Comparison of ENCODE assay signal across 29 mouse cellular contexts in genomic region chr9:74851601-74852000, GRCm38 (mm10). TPM values are rescaled to one million over a fixed set of nuclear protein-coding genes. Genes with fewer than 3 reads are reported as not detected.
DNase-seq lines count a peak whose midpoint lies in the region; ATAC-seq lines count a peak whose summit lies in the region.
"Had no signal": no experiment of that assay in that cellular context is flagged by ENCODE, and none has a peak within 500 bp of the region (broad histone marks: within the 10 kb centered on the region; RNA-seq: fewer than 3 reads in every experiment).

No protein-coding gene starts in this region.

- H3K9ac ChIP-seq in neural tube, embryonic 12.5 days = no peak overlapping the region
- no peak overlapping the region for H3K9ac ChIP-seq in neural tube, embryonic 15.5 days (replicated peaks)
- no peak overlapping the region for H3K9ac ChIP-seq in midbrain, embryonic 11.5 days (ENCODE audit: low read length)
- no peak overlapping the region for H3K9ac ChIP-seq in neural tube, embryonic 13.5 days
- H3K9ac ChIP-seq: embryonic facial prominence, embryonic 15.5 days; intestine, embryonic 15.5 days; limb, embryonic 12.5 days; liver, postnatal 0 days had no signal

- 2% methylated on average over 5 of the region's 5 CpGs for WGBS in heart, embryonic 10.5 days
- WGBS in neural tube, embryonic 12.5 days = 1% methylated on average over 5 of the region's 5 CpGs
- WGBS in neural tube, embryonic 15.5 days = 1% methylated on average over 5 of the region's 5 CpGs
- WGBS in midbrain, embryonic 11.5 days = 2% methylated on average over 5 of the region's 5 CpGs
- WGBS in neural tube, embryonic 13.5 days = under 1% methylated on average over 5 of the region's 5 CpGs

- no peak for ATAC-seq in neural tube, embryonic 12.5 days (ENCODE audit: low FRiP score, low read depth)
- no peak for ATAC-seq in neural tube, embryonic 15.5 days (ENCODE audit: low FRiP score)
- ATAC-seq in midbrain, embryonic 11.5 days (ENCODE audit: low FRiP score) = no peak
- ATAC-seq in neural tube, embryonic 13.5 days (ENCODE audit: low read depth) = no peak
- ATAC-seq: intestine, embryonic 15.5 days; liver, postnatal 0 days; lung, postnatal 0 days; Patski had no signal

- H3K4me1 ChIP-seq in heart, embryonic 10.5 days = peaks cover 29% of the 10 kb centered on the region
- peaks cover 27% of the 10 kb centered on the region for H3K4me1 ChIP-seq in neural tube, embryonic 12.5 days
- H3K4me1 ChIP-seq in neural tube, embryonic 15.5 days = peaks cover 19% of the 10 kb centered on the region
- H3K4me1 ChIP-seq in midbrain, embryonic 11.5 days (ENCODE audit: control insufficient read depth, insufficient read depth, low read length) = peaks cover 23% of the 10 kb centered on the region
- H3K4me1 ChIP-seq in neural tube, embryonic 13.5 days (replicated peaks) = peaks cover 22% of the 10 kb centered on the region

- H3K36me3 ChIP-seq in heart, embryonic 10.5 days = no peaks in the 10 kb centered on the region
- no peaks in the 10 kb centered on the region for H3K36me3 ChIP-seq in neural tube, embryonic 12.5 days
- no peaks in the 10 kb centered on the region for H3K36me3 ChIP-seq in neural tube, embryonic 15.5 days
- H3K36me3 ChIP-seq in midbrain, embryonic 11.5 days (ENCODE audit: control insufficient read depth, insufficient read depth, low read length) = no peaks in the 10 kb centered on the region
- H3K36me3 ChIP-seq in neural tube, embryonic 13.5 days = no peaks in the 10 kb centered on the region
- H3K36me3 ChIP-seq: embryonic facial prominence, embryonic 15.5 days; G1E; intestine, embryonic 15.5 days; limb, embryonic 12.5 days had no signal

- no peak overlapping the region for H3K27ac ChIP-seq in heart, embryonic 10.5 days
- no peak overlapping the region for H3K27ac ChIP-seq in neural tube, embryonic 12.5 days
- H3K27ac ChIP-seq in neural tube, embryonic 15.5 days (replicated peaks) = no peak overlapping the region
- no peak overlapping the region for H3K27ac ChIP-seq in midbrain, embryonic 11.5 days (ENCODE audit: low read depth, low read length)
- no peak overlapping the region for H3K27ac ChIP-seq in neural tube, embryonic 13.5 days (replicated peaks)
- H3K27ac ChIP-seq: embryonic facial prominence, embryonic 15.5 days; gastrocnemius, adult 2 months; intestine, embryonic 15.5 days; limb, embryonic 12.5 days; macrophage had no signal

- H3K27me3 ChIP-seq in heart, embryonic 10.5 days (ENCODE audit: insufficient read depth, poor library complexity, severe bottlenecking) = peaks cover 100% of the 10 kb centered on the region
- peaks cover 96% of the 10 kb centered on the region for H3K27me3 ChIP-seq in neural tube, embryonic 12.5 days (replicated peaks)
- H3K27me3 ChIP-seq in neural tube, embryonic 15.5 days (replicated peaks) = peaks cover 76% of the 10 kb centered on the region
- H3K27me3 ChIP-seq in midbrain, embryonic 11.5 days (ENCODE audit: control insufficient read depth, insufficient read depth, low read length) = peaks cover 93% of the 10 kb centered on the region
- peaks cover 95% of the 10 kb centered on the region for H3K27me3 ChIP-seq in neural tube, embryonic 13.5 days

- H3K9me3 ChIP-seq in heart, embryonic 10.5 days = no peaks in the 10 kb centered on the region
- no peaks in the 10 kb centered on the region for H3K9me3 ChIP-seq in neural tube, embryonic 12.5 days
- H3K9me3 ChIP-seq in neural tube, embryonic 15.5 days (replicated peaks) = no peaks in the 10 kb centered on the region
- H3K9me3 ChIP-seq in midbrain, embryonic 11.5 days (ENCODE audit: control insufficient read depth, low read length) = no peaks in the 10 kb centered on the region
- no peaks in the 10 kb centered on the region for H3K9me3 ChIP-seq in neural tube, embryonic 13.5 days
- H3K9me3 ChIP-seq: embryonic facial prominence, embryonic 15.5 days; intestine, embryonic 15.5 days; limb, embryonic 12.5 days had no signal

- no peak overlapping the region for H3K4me3 ChIP-seq in heart, embryonic 10.5 days
- H3K4me3 ChIP-seq in neural tube, embryonic 12.5 days = no peak overlapping the region; the same call in 1 of the 2 replicates
- no peak overlapping the region for H3K4me3 ChIP-seq in neural tube, embryonic 15.5 days (replicated peaks)
- 0 out of 2 replicates have a peak overlapping the region, but pooled peaks have one; percentile 1 for H3K4me3 ChIP-seq in midbrain, embryonic 11.5 days (ENCODE audit: low read depth, low read length)
- no peak overlapping the region for H3K4me3 ChIP-seq in neural tube, embryonic 13.5 days
- H3K4me3 ChIP-seq: embryonic facial prominence, embryonic 15.5 days; gastrocnemius, adult 2 months; intestine, embryonic 15.5 days; limb, embryonic 12.5 days had no signal

- peak; percentile 38 for DNase-seq in heart, embryonic 10.5 days (ENCODE audit: low spot score)
- no peak for DNase-seq in heart, postnatal 4 days
- peak; percentile 90 for DNase-seq in midbrain, embryonic 11.5 days (ENCODE audit: low spot score, missing footprints)
- no peak for DNase-seq in thymus, postnatal 0 days (ENCODE audit: low spot score)
- DNase-seq: adrenal gland, adult 2 months; cerebellum, adult 18-20 months; gastrocnemius, adult 2 months; kidney, adult 9 months; kidney, postnatal 14 days; liver, postnatal 0 days; right cerebral cortex, adult 18-20 months; right cerebral cortex, postnatal 4 days; thymus, adult 18-20 months; thymus, postnatal 4 days had no signal

- peak overlapping the region; percentile 30 for H3K4me2 ChIP-seq in neural tube, embryonic 12.5 days (replicated peaks)
- H3K4me2 ChIP-seq in neural tube, embryonic 15.5 days = no peak overlapping the region
- H3K4me2 ChIP-seq in midbrain, embryonic 11.5 days = peak overlapping the region; percentile 28
- H3K4me2 ChIP-seq in neural tube, embryonic 13.5 days = peak overlapping the region; percentile 11; the same call in 1 of the 2 replicates
- H3K4me2 ChIP-seq: embryonic facial prominence, embryonic 15.5 days; intestine, embryonic 15.5 days; limb, embryonic 12.5 days; liver, embryonic 11.5 days had no signal

RNA-seq across cellular contexts. Expression of gene Onecut1, which starts 10.1 kb away (rescaled TPM):
- polyA plus RNA-seq in heart, embryonic 10.5 days (2016; fragmentation: Nextera tagmentation; extraction: Ambion mirVana) = 0.10 and 1.9 TPM in 2 replicates
- total RNA-seq in heart, postnatal 4 days (2021) = not detected
- 7.3 and 7.7 TPM in 2 replicates for polyA plus RNA-seq in neural tube, embryonic 12.5 days (2016; fragmentation: Nextera tagmentation; extraction: Ambion mirVana)
- 2.6 and 3.5 TPM in 2 replicates for polyA plus RNA-seq in neural tube, embryonic 15.5 days (2015; fragmentation: Nextera tagmentation; extraction: Ambion mirVana)
- 14.7 and 14.8 TPM in 2 replicates for polyA plus RNA-seq in midbrain, embryonic 11.5 days (2014; fragmentation: Nextera tagmentation; extraction: Ambion mirVana)
- 6.6 and 7.8 TPM in 2 replicates for polyA plus RNA-seq in neural tube, embryonic 13.5 days (2015; fragmentation: Nextera tagmentation; extraction: Ambion mirVana)
- not detected in 2 replicates for polyA plus RNA-seq in thymus, postnatal 0 days (2015; fragmentation: Nextera tagmentation; extraction: Ambion mirVana)
- total RNA-seq: CH12.LX; gastrocnemius, adult 2 months; hematopoietic stem cell, adult 5-6 weeks had no signal
- polyA plus RNA-seq: G1E; gonadal fat pad, adult 2 months; heart, embryonic 16.5 days; lung, postnatal 0 days; macrophage; Patski had no signal

Comparison
In these comparisons a context has a peak if more than half of its experiments do, and no peak if none do; other contexts are left out.
1. DNase-seq: peak in heart, embryonic 10.5 days (single experiment) and midbrain, embryonic 11.5 days (single experiment); none in heart, postnatal 4 days (single experiment) and thymus, postnatal 0 days (single experiment).